Mouse (Mus musculus) regulatory T cell (primary cell): Measurements from ENCODE around the gene Socs3.

Source experiments
- in situ Hi-C: fragments of 300-600 bp; cut with MboI, MseI; formaldehyde crosslinking; loops from one replicate; pipeline ENCODE4 v1.15.1; 2025; ENCODE audit warnings: high pct_unique_total_duplicates

Socs3 gene

DNA sequence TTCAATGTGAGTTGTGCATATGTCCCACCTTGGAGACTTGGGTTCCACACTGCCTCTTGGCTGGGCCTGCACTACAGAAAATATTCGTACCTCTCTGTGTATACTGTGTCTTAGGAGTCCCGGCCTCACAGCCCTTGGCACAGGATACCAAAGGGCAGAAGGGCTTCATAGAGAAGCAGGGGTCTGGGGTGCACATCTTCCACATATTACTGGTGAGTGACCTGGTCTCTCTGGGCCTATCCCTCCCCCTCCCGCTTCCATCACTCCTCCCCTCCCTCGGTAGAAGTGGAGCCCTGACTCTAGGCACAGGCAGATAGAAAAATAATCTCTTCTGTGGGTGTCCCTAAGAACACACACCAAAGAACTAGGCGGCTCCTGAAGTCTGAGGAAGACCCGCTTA lies 38.3 kb downstream of the Socs3 start:
- in situ Hi-C loops, result loop anchor here (10.0 kb wide), 1 partner anchor 1957 kb away; the partner anchor contains the start of gene Itgb4

DNA sequence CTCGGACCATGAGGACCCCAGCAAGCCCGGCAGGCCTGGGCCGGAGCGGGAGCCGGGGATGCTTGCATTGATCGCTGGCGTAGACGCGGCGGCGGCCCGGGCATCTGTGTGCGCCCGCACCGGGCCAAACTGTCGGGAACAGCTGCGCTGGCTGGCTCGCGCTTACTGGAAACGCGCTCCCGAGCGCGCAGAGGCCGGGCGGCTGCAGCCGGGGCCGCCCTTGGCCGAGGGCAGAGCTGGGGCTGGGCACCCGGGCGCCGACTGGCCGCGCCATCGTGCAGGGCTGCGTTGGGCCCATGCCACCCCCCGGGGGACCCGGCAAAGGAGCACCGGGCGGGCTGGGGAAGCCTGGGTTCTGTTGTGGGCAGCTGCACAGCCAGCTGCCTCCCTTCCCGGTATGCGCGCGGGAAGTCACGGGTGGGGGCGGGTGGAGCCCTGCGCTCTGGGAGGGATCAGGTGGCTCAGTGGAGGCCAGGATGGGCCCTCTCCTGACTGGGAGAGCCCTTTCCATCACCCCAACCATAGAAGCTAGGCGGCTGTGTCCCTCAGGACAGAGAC lies 39.0 kb downstream of the Socs3 start:
- in situ Hi-C loops, result loop anchor here (10.0 kb wide), 1 partner anchor 1956 kb away; the partner anchor contains the start of gene Itgb4

DNA sequence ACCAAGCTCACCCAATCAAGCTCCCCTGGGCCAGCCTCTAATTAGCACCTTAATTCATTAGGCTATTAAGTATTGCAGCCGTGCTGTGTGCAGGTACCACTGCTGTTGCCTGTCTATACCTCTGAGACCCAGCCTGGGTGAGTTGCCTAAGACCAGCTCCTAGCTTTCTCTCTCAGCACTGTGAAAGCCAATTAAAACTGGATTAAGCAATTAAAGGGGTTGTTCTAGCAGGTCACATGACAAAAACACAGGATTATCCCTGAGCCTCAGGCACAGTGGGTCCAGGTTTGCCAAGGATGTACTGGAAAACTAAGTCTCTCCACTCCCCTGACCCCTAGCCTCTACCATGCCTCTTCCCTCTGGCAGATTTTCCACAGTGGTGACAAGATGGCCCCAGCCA lies 44.3 kb downstream of the Socs3 start:
- in situ Hi-C loops, result no loop called here

DNA sequence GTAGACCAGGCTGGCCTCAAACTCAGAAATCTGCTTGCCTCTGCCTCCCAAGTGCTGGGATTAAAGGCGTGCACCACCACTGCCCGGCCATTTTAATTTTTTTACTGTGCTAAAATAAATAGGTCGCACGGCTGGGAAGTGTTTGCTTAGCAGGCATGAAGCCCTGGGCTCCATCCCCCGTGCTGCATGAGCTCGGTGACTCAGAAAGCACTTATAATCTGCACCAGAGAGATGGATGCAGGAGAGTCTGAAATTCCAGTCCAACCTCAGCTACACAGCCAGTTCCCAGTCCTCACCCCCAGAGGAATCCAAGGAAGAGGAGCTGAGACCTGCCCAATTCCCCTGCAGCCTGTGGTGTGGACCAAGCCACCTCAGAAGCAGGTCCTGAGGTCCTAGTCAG lies 45.4 kb downstream of the Socs3 start:
- in situ Hi-C loops, result no loop called here

DNA sequence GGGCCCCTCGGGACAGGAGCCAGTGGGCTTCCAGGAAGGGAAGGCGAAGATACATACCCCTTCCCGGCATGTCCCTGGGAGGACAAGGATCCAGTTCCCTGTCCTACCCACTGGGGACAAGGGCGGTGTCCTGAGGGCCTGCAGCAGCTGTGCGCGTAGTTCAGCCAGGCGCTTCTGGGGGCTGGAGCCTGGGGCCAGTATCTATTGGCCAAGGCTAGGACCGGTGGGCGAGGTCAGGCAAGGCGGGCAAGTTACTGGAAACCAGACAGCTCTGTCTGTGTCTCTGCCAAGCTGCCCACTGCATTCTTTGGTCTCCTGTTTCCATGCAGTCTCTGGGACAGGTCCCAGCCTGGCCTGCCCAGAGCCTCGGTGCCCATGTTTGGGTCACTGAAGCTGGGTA lies 46.6 kb downstream of the Socs3 start:
- in situ Hi-C loops, result no loop called here

DNA sequence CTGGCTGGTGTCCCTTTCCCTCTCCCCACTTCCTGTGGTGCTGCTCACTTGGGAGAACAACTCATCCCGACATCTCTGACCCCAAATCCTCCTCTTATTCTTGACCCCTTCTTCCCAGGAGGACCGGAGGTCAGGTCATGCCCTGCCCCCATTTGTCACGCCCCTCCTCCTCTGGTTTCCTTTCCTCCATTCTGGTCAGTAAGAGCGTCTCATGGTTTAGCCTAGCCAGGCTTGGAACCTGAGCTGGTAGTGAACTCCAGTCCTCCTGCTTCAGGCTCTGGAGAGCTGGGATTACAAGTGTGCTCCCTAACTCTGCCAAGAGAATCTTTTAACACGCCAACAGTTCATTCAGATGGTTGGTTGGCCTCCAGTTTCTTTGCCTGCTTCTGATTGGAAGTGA lies 50.6 kb downstream of the Socs3 start:
- in situ Hi-C loops, result loop anchor here (5.0 kb wide), 2 partner anchors 43 to 103 kb away; no protein-coding TSS in a partner anchor

DNA sequence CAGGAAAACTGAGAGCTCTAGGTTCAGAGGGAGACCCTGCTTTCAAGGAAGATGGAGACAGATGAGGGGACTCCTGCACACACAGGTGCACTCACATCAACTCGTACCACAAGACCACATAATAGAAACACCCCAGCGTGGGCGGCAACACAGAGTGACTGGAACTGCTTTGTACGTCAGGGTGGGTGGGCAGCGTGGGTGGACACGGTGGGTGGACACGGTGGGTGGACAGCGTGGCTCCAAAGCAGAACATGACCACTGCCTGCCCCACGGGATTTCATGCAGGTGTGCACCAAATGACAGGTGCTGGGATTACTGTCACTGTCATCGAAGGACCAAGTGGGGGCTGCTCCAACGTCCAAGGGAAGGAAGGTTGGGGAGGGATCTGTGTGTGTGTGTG lies 51.3 kb downstream of the Socs3 start:
- in situ Hi-C loops, result loop anchor here (5.0 kb wide), 2 partner anchors 44 to 104 kb away; no protein-coding TSS in a partner anchor
